Mouse (Mus musculus) 3134 (cell line): ENCODE measurements at regions not wholly inside any gene's neighbourhood (a gene's known extent, or its start where the extent isn't known, plus 50 kb on each side); places are given as distances from the start of the nearest gene placed in this dataset.

Experiments used
- DNase-seq: peaks from one replicate; pipeline ENCODE4 v3.0.0-alpha.2; 2011; ENCODE audit warnings: low spot score; ENCODE audit not compliant: insufficient read length; ENCODE audit errors: extremely low read depth

- no peak for DNase-seq
Observed at GRCm38 (mm10) chr13:99782883-99783721, 117.8 kb downstream of the Cartpt start.

- DNase-seq, result no peak
Observed at GRCm38 (mm10) chr13:99781616-99782015, 119.3 kb downstream of the Cartpt start.

GRCm38 (mm10) chr13:99780751-99781460 lies 120.0 kb downstream of the Cartpt start:
- no peak for DNase-seq

- DNase-seq, result no peak
Observed at GRCm38 (mm10) chr13:99778747-99779146, 122.1 kb downstream of the Cartpt start.

GRCm38 (mm10) chr13:99777736-99778135 lies 123.2 kb downstream of the Cartpt start:
- DNase-seq, result no peak

GRCm38 (mm10) chr13:99765965-99766364 lies 134.9 kb downstream of the Cartpt start:
- DNase-seq, result no peak

- DNase-seq, result no peak
Observed at GRCm38 (mm10) chr13:99764764-99765163, 136.1 kb downstream of the Cartpt start.

GRCm38 (mm10) chr13:99764097-99764714 lies 136.7 kb downstream of the Cartpt start:
- no peak for DNase-seq

- DNase-seq, result no peak
Observed at GRCm38 (mm10) chr13:99761843-99762242, 139.0 kb downstream of the Cartpt start.

- DNase-seq, result no peak
Observed at GRCm38 (mm10) chr13:99761423-99761822, 139.5 kb downstream of the Cartpt start.

- DNase-seq, result no peak
Observed at GRCm38 (mm10) chr13:99760646-99761045, 140.2 kb downstream of the Cartpt start.

- no peak for DNase-seq
Observed at GRCm38 (mm10) chr13:99759256-99760044, 141.4 kb downstream of the Cartpt start.

GRCm38 (mm10) chr13:99754701-99755100 lies 146.2 kb downstream of the Cartpt start:
- DNase-seq, result no peak

- no peak for DNase-seq
Observed at GRCm38 (mm10) chr13:99754251-99754652, 146.6 kb downstream of the Cartpt start.

- DNase-seq, result no peak
Observed at GRCm38 (mm10) chr13:99753526-99753925, 147.4 kb downstream of the Cartpt start.

GRCm38 (mm10) chr13:99750729-99751128 lies 150.2 kb downstream of the Cartpt start:
- DNase-seq, result no peak

GRCm38 (mm10) chr13:99749342-99749741 lies 151.5 kb downstream of the Cartpt start:
- no peak for DNase-seq

GRCm38 (mm10) chr13:99748128-99748527 lies 152.8 kb downstream of the Cartpt start:
- no peak for DNase-seq

- DNase-seq, result no peak
Observed at GRCm38 (mm10) chr13:99745526-99745925, 155.4 kb downstream of the Cartpt start.

- no peak for DNase-seq
Observed at GRCm38 (mm10) chr13:99744790-99745120, 156.1 kb downstream of the Cartpt start.
